Mouse (Mus musculus) urinary bladder, postnatal 10 days (tissue): ENCODE data around the gene Vipas39.
"Not testable (repeated sequence)": the region's sequence is repeated elsewhere in the genome, so short reads cannot be mapped to it uniquely, and the experiment has no call there.

Source experiments
- DNase-seq: peaks from one replicate; pipeline ENCODE4 v3.0.0; 2022; ENCODE audit warnings: low spot score

The Vipas39 gene

DNA sequence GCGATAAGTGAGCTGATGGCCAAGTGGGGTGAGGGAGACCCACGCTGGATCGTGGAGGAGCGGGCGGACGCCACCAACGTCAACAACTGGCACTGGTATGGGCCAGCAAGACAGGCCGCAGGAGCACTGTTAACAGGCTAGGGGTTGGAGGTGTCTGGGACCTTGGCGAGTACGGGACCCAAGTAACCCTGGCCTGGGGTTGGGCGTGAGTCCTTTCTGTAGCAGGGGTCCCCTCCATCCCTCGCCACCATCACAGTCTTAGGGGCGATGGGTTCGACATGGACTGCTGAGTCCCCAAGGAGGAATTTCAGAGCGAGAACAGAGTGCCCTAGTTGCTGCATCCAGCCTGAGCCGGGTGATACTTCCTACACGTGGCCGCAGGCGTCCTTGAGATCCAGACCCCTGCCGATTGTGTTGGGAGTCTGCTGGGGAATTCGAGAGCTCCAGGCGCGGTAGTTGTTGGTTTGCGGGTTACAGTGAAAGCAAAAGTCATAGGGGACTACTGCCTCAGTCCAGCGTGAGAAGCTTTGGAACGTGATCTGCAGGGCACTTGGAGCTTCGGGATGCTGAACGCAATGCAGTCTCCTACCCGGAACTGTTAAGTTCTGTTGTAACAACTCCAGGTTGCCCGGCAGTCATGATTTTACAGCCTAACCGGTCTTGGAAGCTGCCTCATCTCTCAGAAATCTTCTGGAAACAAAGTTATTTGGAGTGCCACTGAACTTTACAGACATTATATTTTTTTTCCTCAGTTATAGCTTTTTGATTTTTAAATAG is 959 bp upstream of the Vipas39 start:
- DNase-seq = no peak

DNA sequence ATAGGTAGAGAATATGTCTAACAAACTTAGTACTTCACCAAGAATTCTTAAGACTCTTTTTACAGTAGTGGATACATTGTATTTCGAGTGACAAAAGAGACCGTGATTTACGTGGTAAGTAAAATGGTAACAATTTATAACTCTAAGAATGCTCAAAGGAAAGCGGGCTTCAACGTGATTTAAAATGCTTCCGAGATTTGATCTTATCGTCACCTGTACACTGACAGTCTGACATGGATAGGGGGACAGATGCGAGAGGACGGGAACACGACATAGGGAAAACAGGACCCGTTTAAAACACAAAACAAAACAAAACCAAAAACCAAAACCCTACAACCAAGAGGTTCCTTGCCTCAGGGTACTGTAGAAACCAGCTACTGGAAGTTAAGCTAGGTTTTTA is 612 bp downstream of the Vipas39 start:
- DNase-seq = no peak

DNA sequence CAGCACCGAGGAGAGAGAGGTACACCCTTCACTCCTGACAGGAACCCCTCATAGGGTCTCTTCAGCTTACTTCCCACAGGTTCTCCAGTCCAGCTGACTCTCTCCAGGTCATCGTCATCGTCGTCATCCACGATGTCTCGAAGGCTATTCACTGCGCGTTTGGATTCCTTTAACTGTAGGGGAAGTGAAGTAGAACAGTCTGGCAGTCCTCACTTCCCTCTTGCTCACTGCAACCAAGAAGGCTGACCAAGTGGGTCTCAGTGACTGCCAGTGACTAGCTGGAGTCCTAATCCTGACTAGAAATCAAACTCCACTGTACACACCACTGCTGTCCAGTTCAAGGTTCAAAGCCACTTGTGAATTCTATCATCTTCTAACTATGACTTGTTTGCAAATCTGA is 5.5 kb downstream of the Vipas39 start:
- DNase-seq = no peak

DNA sequence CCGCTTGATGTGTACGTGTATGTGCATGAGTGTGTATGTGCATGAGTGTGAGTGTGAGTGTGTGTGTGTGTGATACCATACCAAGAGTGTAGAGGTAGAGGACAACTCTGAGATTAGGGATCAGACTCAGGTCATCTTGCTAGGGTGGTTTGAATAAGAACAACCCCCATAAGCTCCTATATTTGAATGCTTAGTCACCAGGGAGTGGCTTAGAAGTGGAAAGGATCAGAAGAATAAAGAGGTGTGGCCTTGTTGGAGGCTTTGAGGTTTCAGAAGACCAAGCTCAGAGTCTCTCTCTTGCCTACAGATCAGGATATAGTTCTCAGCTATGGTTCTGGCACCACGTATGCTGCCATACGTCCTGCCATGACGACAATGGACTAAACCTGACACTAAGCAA is 9.4 kb downstream of the Vipas39 start:
- no peak for DNase-seq

DNA sequence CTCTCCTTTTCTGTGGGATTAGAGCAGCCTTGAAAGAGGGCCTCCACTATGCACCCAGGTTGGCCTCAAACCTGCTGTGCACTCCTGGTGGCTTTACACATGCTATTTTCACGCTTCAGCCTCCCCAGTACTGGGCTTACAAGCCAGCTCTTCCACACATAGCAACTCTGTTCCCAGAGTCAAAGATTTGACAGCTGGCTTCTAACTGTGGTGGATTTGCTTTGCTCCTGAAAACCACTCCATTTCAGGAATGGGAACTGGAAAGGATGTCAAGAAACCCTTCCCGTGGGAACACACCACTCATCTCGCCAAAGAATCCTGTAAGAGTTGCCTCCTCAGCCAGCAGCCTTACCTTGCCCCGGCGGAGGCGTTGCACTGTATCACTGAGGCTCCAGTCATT is 12.2 kb downstream of the Vipas39 start:
- no peak for DNase-seq

DNA sequence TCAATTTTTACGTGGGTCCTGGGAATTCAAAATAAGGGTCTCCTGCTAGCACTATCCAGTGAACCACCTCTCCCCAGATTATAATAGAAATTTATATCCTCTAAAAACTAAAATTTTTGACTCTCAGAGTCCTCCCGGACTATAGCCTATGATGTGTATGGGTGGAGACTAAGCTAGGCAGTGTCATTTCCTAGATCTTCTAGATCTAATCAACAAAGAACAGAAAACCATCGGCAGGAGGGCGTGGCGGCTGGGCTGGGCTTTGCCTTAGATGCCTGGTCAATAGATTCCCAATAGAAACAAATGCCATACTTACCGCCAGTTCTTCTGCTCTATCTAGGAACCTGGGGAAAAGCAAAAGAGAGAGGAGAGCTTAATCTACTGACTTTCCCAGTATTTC is 15.9 kb downstream of the Vipas39 start:
- no peak for DNase-seq

DNA sequence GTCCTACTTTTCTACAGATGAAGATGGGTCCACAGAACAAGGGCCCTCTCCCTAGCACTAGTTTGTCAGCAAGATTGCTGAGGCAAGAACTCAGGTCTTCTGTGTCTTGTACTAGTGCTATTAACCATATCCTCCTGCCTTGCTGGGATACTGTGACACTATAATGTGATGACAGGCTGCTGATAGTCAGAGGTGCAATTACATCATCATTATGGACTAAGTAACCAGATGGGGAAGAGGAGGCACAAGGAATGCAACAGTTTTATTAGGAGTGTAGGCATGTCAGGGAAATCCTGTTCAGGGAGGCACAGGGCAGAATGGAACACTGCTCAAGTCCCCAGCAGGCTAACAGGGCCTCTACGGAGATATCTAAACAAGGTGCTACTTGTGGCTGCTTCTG is 27.4 kb downstream of the Vipas39 start, which contains the start of gene Noxred1:
TSS of gene Noxred1 (minus strand) at position 101 of the 400 bp plus-strand sequence.
- no peak for DNase-seq

DNA sequence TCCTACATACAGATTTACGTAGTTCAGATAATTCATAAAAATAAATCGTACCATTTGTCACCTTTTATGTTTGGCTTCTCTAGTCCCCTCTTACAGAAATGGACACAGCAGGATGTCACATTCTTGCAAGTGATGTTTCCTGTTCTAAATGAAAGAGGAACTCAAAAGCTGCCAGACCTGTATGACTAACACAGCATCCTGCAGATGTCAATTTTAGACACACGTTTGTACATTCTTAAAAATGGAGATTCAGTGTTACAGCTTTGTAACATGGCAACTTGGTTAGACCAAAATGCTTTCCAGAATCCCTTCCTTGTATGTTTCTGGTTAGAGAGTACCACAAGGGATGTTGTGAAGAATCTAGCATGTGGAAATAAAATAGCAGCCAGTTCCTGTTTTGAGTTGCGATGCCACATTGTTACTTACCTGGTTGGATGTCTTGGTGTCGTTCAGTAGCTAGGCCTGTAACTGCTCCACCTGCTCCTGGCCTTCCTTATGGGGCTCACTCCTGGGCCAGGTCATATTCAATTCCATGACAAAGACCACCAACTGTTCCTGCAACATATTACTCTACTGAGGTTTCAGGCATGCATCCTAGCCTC is 29.1 kb downstream of the Vipas39 start:
- DNase-seq = no peak

DNA sequence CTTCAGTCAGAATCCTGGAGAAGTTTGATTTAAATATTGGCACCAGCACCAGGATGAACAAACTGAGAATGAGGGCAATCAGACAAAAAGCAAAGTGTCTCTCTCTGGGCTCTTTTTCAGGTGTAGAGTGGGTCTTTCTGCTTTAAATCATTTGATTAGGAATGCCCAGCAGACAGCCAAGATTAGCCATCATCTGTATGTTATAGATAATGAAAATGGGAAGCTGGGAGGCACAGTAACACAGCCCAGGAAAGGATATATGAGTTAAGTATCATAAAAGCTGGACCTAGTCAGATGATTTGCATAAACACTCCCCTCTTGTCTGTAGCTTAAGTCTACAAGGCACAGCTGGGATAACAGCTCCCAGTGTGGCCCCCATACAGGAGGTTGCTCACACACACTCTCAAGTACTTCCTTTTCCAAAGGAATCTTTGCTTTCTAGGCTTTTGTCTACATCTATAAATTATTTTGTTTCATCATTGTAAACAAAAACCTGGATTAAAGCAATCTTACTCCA is 35.6 kb downstream of the Vipas39 start:
- no peak for DNase-seq

DNA sequence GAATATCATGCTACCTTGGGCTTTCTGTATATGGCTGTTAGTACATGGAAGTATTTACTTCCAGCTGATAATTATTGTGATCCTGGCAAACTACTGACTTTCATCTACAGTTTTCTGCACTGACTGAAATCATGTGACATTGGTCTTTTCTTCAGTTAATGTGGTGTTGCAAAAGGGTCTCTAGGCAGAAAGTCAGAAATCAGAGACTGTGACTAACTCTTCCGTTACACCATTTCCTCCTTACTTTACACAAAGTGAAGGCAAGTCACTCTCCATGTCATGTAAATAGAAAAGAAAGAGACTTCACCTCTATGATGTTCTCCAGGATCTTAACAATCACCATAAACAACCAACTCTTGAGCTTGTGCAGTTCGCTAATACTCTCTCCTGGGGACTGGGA is 36.4 kb downstream of the Vipas39 start:
- DNase-seq = no peak

DNA sequence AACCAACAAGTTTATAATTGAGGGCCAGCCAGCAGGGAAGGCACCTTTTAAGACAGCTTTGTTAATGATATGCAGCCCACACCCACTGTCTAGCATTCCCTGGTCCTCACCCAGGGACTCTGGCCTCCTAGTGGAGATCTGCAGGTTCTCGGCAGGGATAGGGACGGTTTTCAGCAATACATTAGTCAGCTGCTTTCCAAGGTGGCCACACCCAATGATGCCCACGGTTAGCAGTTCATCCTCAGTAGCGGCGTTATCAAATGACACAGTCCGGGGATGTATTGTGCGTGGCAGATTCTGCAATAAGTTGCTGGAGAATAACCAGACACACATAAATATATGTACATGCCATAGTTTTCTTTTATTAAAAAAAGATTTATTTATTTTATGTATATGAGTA is 39.3 kb downstream of the Vipas39 start:
- no peak for DNase-seq

DNA sequence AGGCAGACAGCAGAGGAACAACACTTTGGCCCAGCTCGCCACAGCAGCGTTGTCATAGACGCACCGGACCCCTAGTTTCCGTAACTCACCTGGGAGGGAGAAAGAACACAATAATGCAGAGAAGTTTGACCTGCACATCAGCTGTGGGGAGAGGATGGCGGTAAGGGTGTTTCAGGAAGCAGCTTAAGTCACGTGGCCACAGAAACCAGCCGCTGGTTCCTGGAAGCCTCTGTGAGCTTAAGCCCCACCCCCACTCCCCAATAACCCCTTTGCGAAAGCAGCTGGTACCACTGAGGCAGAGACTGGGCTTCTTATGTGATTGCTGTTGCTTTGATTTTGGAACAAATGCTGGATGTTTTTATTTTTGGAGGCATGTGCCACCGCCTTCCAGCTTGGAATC is 41.1 kb downstream of the Vipas39 start:
- DNase-seq = no peak

DNA sequence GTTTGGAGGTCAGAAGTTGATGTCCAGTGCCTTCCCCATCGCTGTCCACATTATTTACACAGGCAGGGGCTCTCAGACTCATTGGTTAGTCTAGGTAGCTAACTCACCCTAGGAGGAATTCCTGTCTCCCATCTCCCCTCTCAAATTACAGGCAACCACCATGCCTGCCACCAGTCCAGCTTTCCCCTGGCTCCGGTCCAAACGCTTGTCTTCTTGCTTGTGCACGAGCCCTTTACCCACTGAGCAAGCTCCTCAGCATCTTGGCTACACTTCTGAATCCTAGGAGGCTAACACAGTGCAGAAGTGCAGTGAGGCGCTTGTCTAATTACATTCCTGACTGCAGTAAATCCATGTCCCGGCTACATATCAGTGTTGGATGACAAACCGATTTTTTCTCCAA is 46.7 kb downstream of the Vipas39 start:
- no peak for DNase-seq

DNA sequence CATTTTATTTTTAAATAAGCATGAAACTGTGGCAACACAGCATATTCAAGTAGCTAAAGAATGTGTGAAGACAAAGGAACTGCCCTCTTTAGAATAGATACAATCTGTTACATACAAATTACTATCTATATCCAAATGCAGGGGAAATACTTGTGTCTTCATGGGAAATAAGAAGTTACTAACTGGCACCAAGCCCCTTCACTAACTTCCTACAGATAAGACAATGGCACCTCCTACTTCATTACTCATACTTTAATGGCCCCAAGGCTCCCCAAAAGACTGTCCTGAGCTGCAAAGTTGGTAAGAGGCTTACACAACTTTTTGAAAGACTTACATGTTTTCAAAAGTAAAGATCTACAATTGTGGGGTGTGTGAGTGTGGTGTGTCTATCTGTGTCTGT is 48.5 kb downstream of the Vipas39 start:
- no peak for DNase-seq

DNA sequence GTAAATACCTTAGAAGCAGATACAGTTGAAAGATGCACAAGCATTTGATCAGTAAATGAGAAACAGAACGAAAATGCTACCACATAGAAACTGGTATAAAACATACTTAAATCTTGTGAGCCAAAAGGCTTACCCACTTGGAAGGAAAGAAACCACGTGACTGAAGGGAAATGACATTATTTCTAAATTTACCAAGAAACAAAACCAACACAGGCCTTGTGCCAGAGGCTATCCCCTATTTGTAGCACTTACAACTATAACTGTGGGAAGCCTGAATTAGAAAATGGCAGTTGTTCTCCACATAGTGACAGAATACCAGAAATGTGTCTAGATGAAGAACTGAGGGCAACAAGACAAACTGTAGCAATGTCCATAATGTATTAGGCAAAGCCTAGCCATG is 50.0 kb downstream of the Vipas39 start:
- DNase-seq = no peak

DNA sequence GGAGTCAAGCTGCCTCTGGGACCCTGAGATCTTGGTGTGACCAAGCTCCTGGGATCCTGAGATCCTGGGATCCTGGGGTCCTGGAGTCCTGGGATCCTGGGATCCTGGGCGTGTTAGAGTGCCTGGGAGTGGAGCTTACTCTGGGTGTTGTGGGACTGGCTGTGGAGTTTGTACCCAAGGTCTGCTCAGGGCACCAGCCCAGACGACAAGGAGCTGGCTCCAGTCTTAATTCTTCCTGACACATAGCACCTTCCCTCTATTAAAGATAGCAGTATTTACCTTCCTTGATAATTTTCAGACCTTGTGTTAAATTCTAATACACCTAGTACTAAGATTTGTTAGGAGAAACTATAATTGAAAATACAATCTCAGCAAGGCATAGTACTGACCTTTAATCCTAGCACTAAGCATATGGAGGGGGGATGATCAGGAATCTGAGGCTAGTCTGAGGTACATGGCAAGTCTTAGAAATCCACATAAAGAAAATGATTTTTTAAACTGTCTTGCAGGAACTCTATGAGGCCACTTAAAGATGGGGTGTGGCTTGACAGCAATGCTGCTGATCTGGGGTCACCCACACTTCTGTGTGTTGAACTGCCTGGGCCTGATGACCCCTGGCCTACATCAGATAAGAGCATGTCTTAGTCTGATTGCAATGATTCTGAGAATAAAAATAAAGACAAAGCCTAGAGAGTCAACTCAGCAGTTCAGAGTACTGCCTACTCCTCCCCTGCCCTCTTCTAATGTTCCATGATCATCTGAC is 53.0 kb downstream of the Vipas39 start:
- DNase-seq = no peak

DNA sequence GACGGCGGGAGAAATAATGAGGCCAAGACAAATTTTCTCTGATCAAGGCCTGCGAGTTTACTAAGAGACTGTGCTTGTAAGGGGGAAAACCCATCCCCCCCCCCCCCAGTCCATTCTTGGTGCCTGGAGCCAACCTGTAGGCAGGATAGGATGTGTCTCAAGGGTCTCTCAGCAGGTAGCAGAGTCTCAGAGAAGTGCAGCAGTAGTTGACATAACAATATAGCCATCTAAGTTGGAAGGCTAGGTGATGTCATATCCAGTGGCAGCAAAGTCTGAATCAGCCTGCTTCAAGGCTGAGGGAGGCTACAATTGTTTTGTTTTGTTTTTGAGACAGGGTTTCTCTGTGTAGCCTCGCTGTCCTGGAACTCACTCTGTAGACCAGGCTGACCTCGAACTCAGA is 60.3 kb downstream of the Vipas39 start:
- DNase-seq = not testable (repeated sequence)

DNA sequence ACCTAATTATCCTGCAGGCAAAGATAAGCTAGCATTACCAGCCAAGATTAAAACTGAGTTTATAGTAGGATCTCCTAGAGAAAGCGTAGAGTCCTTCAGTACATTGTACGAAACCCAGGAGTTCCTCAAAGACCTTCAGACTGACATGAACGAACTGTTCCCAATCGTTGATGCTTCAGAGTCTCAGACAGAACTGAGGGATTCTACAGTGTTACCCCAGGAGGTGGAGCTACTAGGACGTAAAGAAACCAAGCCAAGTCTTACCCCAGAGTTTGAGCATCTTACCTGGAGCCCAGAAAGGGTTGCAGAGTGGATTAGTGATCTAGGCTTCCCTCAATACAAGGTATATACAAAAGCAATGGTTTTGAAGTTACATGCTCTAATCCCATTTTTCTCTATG is 64.4 kb downstream of the Vipas39 start:
- DNase-seq = no peak

DNA sequence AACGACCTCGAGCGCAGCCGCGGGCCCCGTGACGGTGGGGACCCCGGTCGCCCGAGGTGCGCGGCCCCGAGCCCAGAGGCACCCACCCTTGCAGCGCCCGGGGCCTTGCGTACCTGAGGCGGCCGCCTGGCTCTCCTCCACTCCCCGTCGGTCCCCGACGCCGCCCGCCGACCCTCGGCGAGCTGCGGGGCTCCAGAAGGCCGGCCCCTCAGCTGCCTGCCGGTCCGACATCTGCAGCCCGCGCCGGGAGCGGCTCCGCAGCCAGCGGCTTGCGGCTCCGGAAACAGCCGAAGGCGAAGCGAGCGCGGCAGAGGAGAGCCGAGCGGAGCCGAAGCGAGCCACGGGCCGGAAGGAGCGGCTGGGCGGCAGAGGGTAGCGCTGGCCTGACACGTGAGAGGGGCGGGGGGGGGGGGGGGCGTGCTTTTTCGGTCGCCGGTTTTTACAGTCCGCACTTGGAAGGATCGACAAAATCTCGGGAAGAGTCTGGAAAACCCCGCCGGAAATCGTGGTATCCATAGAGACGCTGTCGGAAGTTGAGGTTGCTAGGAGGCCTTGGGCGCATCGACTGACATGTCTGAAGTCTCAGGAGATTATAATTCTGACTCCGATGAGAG is 66.0 kb downstream of the Vipas39 start, which contains the start of gene Tmed8:
TSS of gene Tmed8 (minus strand) at position 482 of the 614 bp plus-strand sequence.
- DNase-seq = peak; percentile 25

DNA sequence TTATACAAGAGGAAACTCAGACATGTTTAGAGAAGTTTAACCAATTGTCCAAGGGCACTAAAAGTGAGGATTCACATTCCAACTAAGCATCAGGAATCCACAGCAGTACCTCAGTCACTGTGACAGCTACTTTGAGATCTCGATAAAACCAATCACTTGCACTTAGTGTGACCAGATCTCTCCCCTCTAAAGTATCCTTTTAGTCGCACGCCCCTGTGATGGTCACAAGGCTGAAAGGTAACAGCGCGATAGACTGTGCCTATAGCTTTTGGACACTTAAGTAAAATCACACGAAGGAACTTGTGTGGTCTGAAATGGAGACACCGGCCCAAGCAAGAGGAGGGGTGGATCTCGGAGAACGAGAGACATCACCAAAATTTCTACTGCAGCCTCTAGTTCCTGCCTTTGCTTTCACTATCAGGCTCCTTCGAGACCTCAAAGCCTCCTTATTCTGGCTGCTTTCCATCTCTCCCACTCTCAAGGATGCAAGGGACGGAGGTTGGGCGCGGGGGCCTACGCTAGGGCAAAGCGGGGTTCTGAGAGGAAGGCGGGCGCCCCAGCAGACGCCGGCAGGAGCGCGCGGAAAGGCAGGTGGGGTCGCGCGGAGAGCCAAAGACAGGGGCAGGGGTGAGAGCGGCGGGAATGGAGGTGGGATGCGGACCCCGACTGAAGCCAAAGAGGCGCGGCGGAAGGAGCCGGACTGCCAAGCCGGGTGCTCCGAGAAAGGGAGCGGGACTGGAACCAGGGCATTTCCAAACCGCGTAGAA is 66.7 kb downstream of the Vipas39 start, which contains the start of gene Samd15:
TSS of gene Samd15 (plus strand) at position 518 of the 767 bp plus-strand sequence.
- no peak for DNase-seq

DNA sequence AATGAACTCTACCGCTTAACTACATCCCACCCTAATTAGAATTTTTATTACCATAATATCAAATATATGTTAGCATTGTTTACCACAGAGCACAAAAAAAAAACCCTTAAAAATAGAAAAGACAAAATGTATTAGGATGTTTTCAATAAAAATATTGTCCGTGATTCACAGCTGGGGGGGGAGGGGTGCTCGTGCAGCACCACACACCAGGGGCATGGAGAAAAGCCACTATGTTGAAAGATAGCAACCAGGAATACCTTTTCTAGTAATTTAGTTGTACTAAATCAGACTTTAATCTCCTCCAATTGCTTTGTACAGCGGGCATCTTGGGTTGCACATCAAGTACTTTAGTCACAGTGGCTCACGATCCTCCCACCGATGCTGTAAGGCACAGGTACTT is 67.3 kb downstream of the Vipas39 start:
- DNase-seq = no peak

DNA sequence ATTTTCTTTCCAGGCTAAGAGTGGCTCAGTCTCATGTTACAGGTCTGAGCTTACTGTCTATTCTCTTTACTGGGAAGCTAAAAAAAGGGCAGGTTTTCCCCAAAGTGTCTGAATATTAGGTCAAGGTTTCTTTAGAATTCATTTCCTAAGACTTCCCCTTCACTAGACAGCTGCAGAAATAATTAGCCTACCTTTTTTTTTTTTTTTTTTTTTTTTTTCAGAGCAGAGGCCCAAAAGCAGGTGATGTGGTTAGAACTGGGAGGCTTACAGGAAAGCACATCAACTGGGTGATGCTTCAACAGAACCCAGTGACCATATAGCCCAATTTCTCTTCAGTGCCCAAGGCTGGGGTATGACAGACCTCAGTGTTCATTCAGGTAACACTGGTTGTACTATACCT is 69.7 kb downstream of the Vipas39 start:
- no peak for DNase-seq
